Comparison of ENCODE assay signal across 8 mouse cellular contexts in the genomic region with DNA sequence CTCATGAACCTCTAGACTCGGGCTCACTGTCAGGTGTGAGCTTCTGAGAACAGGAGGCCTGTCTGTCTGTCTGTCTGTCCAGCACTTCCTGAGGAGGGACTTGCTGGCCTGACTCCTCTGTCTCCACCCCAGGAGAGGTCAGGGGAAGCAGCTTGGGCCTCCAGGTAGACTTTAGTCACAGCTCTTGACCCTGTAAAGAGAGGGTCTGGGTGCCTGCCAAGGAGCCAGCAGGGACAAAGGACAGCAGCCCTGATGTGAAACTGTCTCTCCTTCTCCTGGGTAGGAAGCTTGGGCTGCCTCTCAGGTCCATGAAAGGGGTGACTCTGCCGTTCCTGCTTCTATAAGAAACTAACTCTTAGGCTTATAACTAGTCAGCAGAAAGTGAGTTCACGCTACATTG.
DNase-seq lines count a peak whose midpoint lies in the region; ATAC-seq and TF ChIP-seq lines count a peak whose summit lies in the region.

No protein-coding gene starts in this region.

- H3K36me3 ChIP-seq in embryonic facial prominence, embryonic 10.5 days (replicated peaks): peaks cover 2% of the 10 kb centered on the region; the same call in 1 of the 2 replicates
- H3K36me3 ChIP-seq in intestine, embryonic 16.5 days (ENCODE audit: control insufficient read depth, insufficient read depth, low read length): no peaks in the 10 kb centered on the region
- H3K36me3 ChIP-seq in midbrain, embryonic 12.5 days: no peaks in the 10 kb centered on the region

- no peak for DNase-seq in left cerebral cortex, adult 2 months (ENCODE audit: extremely low spot score in 1 of 2, low spot score in 2 of 2)
- DNase-seq in left cerebral cortex, adult 8-10 months (ENCODE audit: low spot score in 2 of 2): no peak
- no peak for DNase-seq in embryonic facial prominence, embryonic 10.5 days (ENCODE audit: low spot score)
- DNase-seq in gastrocnemius, postnatal 25 days: no peak
- no peak for DNase-seq in left cerebral cortex, postnatal 25 days (ENCODE audit: low spot score in 2 of 2)

- 82% methylated on average over 3 of the region's 3 CpGs for WGBS in embryonic facial prominence, embryonic 10.5 days
- WGBS in intestine, embryonic 16.5 days: 67% methylated on average over 3 of the region's 3 CpGs
- 73% methylated on average over 3 of the region's 3 CpGs for WGBS in midbrain, embryonic 12.5 days

- intact Hi-C loops in left cerebral cortex, adult 2 months (cut with DNase I): no loop called here
- intact Hi-C loops in left cerebral cortex, postnatal 25 days (cut with DNase I): no loop called here

- no peak overlapping the region for H3K9ac ChIP-seq in intestine, embryonic 16.5 days (ENCODE audit: low read depth, low read length)
- no peak overlapping the region for H3K9ac ChIP-seq in midbrain, embryonic 12.5 days (replicated peaks)

- peaks cover 29% of the 10 kb centered on the region for H3K4me1 ChIP-seq in embryonic facial prominence, embryonic 10.5 days
- H3K4me1 ChIP-seq in intestine, embryonic 16.5 days (ENCODE audit: control insufficient read depth, insufficient read depth, low read length): peaks cover 28% of the 10 kb centered on the region
- H3K4me1 ChIP-seq in midbrain, embryonic 12.5 days: peaks cover 36% of the 10 kb centered on the region

- H3K27me3 ChIP-seq in embryonic facial prominence, embryonic 10.5 days (replicated peaks; ENCODE audit: low read depth, poor library complexity, severe bottlenecking): no peaks in the 10 kb centered on the region
- no peaks in the 10 kb centered on the region for H3K27me3 ChIP-seq in intestine, embryonic 16.5 days (replicated peaks; ENCODE audit: control insufficient read depth, insufficient read depth, low read length)
- H3K27me3 ChIP-seq in midbrain, embryonic 12.5 days: no peaks in the 10 kb centered on the region

- peak overlapping the region; percentile 9 for H3K27ac ChIP-seq in left cerebral cortex, adult 2 months
- peak overlapping the region; percentile 67 for H3K27ac ChIP-seq in embryonic facial prominence, embryonic 10.5 days (replicated peaks)
- H3K27ac ChIP-seq in intestine, embryonic 16.5 days (ENCODE audit: low read length): peak overlapping the region; percentile 33
- H3K27ac ChIP-seq in midbrain, embryonic 12.5 days (replicated peaks): peak overlapping the region; percentile 72

- H3K4me2 ChIP-seq in intestine, embryonic 16.5 days (ENCODE audit: low read depth, low read length): no peak overlapping the region
- H3K4me2 ChIP-seq in midbrain, embryonic 12.5 days (replicated peaks): no peak overlapping the region

- ATAC-seq in intestine, embryonic 16.5 days: no peak
- ATAC-seq in midbrain, embryonic 12.5 days (ENCODE audit: low FRiP score, low read depth): no peak
- ATAC-seq in activated CD4-positive, CD25-positive, alpha-beta regulatory T cell, adult 4 months: no peak

- no peak for TF ChIP-seq CTCF in left cerebral cortex, adult 2 months (IDR thresholded peaks at IDR 0.05)

- H3K4me3 ChIP-seq in left cerebral cortex, adult 2 months: no peak overlapping the region
- no peak overlapping the region for H3K4me3 ChIP-seq in embryonic facial prominence, embryonic 10.5 days
- no peak overlapping the region for H3K4me3 ChIP-seq in intestine, embryonic 16.5 days (ENCODE audit: low read length)
- H3K4me3 ChIP-seq in midbrain, embryonic 12.5 days: no peak overlapping the region

- no peaks in the 10 kb centered on the region for H3K9me3 ChIP-seq in embryonic facial prominence, embryonic 10.5 days
- no peaks in the 10 kb centered on the region for H3K9me3 ChIP-seq in intestine, embryonic 16.5 days (ENCODE audit: control insufficient read depth, low read length)
- no peaks in the 10 kb centered on the region for H3K9me3 ChIP-seq in midbrain, embryonic 12.5 days

Comparison
In these comparisons a context has a peak if more than half of its experiments do, and no peak if none do; other contexts are left out.
1. H3K27ac ChIP-seq: peak in every context shown above with its lines; median percentile 72 in midbrain, embryonic 12.5 days; 67 in embryonic facial prominence, embryonic 10.5 days; 33 in intestine, embryonic 16.5 days; 9 in left cerebral cortex, adult 2 months.